Mouse (Mus musculus): ENCODE measurements around the gene Fez2.

The Fez2 gene

DNA sequence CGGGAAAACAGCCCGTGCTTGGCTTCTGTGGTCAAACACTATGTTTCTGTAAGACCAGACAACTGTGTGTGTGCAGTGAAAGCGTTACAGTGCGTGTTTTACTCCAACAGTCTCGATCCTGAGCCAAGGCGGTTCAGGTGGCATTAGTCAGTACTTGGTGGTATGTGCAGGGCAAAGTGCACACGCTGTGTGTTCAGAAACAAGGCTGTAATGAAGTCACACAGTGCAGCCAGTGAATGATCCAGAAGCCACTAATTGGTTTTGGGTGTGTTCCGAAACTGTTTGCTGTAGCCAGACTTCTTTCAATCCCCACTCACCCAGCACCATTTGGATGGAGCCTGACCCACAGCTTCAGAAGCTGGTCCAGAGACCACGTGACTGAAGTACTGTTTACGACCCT lies 9.6 kb downstream of the Fez2 start:
- DNase-seq (ENCODE audit: extremely low read depth, insufficient read length, low spot score), result no peak

DNA sequence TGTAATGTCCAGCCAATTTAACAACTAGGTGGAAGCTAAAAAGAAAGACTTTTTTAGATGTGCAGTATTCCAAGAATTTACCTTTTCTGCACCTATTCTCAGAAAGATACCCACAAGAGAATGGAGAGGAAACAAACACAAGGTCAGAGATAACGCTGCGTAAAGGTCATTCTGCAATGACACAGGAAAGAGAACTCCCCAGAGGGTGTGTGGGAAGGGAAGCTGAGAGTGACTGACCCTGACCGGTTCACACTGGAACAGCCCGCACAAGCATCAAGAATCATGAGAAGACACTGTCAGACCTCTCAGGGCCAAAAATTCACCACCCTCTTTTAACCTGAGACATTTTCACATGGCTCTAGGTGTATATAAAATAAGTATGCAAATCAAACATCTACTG lies 10.4 kb downstream of the Fez2 start:
- DNase-seq (ENCODE audit: extremely low read depth, insufficient read length, low spot score), result no peak

DNA sequence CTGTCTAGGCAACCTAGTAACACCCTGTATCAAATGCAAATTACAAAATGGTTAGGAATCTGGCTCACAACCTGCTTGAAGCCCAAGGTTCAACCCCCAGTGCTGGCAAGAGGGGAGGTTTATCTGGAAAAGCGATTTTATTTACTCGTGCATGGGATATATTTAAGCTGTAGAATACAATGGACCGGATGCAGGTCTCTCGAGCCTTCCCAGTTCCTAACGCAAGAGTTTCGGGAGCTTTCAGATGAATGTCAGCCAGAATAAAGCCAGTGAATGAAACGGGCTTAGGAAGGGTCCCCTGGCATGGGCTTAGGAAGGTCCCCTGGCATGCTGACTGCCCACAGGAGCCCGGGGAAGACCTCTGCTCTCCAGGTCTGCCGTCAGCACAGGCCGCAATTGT lies 11.1 kb downstream of the Fez2 start:
- DNase-seq (ENCODE audit: extremely low read depth, insufficient read length, low spot score), result no peak

DNA sequence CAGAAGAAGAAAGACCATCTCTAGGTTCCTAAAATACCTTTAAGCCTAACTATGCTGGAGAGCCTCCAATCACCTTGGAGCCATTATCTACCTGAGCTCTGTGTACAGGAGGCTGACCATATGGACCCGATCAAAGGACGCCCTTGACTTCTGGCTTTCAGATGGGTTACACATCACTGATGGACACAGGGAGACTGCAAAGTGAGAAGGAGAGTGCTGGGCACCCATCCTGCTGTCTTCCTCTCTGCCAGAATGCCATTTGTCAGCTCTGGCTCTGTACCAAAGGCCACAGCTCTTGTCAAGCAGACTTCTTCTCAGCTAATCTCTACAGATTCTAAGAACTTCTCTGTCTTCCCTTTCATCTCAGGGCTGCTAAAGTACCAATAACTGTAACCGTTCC lies 12.6 kb downstream of the Fez2 start:
- DNase-seq (ENCODE audit: extremely low read depth, insufficient read length, low spot score), result no peak

DNA sequence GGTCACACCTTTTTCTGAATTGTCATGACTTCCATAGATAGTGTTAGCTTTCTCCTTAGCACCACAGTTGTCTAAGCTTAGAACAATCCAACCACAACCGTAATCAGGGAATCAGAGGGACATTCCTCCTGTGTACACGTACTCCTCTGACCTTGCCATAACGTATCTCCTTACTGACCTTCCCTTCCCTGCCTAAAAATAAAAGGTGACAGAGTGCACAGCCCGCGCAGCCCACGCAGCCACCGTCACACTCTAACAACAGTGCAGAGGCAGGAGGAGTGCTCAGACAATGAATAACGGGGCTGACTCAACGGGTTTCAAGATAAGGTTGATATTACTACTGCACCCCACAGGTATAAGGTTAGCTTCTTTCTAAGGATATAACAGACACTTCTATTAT lies 14.1 kb downstream of the Fez2 start:
- no peak for DNase-seq (ENCODE audit: extremely low read depth, insufficient read length, low spot score)

DNA sequence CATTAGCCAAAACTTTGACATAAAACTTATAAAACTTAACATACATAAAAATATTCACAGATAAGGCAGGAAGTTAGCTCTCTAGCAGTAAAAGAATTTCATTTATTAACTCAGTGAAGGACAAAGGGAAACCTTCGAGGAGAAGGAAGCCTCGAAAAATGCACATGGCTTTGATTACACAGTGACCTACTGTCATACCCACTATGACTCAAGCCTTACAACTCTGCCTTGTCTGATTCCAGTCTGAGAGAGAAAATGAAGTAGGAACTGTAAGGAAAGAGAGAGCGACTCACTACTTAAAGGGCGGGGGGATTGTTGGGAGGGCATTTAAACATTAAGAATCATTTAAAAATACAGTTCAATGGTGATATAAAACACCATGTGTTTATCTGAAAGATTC lies 14.7 kb downstream of the Fez2 start:
- no peak for DNase-seq (ENCODE audit: extremely low read depth, insufficient read length, low spot score)

DNA sequence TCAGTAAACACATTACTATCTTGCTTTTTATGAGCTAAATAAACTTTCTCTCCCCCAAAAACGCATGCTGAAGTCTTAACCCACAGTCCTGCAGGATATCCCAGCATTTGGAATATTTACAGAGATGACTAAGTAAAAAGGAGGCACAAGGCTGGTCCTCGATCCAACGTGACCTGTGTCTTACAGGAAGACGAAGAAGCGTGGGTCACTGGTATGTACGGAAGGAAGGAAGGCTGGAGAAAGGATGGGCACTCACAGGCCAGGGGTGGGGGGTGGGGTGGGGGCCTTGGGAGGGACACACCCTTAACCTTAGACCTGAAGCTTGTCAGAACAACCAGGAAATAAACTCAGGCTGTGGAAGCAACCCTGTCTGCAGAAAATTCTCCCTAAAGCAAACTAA lies 15.8 kb downstream of the Fez2 start:
- no peak for DNase-seq (ENCODE audit: extremely low read depth, insufficient read length, low spot score)

DNA sequence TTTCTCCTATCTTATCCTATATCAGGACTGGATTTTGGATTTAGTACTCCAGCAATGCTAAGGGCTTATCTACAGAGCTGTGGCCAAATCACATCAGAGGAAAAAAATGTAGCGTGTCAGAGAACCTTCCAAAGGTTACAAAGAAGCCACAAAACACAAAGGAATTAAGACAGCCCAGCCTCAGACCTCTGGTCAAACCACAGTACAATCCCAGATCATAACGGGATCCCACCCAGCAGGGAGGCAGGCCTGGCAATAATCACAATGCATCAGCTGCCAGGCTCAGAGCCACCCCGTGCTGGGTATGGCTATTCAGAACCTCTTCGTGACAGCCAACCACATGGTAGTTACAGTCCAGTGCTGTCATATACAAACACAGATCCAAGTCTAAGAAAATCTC lies 16.2 kb downstream of the Fez2 start:
- peak; percentile 76 for DNase-seq (ENCODE audit: extremely low read depth, insufficient read length, low spot score)

DNA sequence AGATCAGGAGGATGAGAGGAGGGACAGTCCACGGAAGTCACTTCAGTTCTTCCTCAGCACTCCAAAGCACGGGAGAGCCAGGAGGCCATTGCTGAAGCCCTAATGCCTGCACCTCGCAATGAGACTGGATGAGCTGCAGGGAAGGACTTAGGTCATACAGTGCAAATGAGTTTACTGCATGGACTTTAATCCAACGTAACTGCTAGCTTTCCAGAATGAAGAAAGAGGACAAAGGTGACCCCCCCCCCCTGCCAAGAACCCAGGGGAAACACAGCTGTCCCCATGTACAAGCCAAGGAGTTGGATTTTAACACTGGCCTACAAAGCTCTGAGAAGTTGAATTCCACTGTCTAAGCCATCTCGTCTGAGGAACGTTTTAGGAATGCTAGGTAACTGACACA lies 16.6 kb downstream of the Fez2 start:
- DNase-seq (ENCODE audit: extremely low read depth, insufficient read length, low spot score), result no peak

DNA sequence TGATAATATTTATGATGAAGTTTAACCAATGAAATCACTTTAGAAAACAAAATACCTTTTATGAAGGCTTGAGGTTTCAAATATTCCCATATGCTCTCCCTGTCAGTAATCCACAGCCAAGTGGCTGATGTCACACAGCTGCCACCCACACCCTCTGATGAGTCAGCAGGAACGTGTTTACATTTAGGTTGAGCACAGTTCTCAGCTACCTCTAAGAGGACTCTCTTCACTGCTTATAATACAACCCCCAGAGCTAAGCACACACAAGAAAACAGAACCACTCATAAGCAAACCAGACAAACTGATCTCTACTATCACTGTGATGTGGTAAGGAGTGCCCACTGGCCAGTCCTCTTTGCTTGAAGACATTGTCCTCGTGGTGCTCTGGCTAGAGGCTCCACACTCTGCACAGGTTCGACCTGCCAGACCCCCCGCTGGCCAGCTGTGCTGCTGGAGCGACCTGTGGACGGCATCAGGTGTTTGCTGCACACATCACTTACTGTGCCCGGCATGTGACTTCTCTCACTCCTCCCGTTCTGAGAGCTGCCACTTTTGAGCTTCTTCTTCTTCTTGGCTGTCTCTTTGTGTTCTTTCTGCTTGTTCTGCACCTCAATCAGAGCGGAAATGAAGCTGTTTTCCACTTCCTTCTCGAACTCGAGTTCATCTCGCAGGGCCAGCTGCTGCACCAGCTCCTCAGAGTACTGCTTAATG lies 17.7 kb downstream of the Fez2 start:
- DNase-seq (ENCODE audit: extremely low read depth, insufficient read length, low spot score), result peak; percentile 37

DNA sequence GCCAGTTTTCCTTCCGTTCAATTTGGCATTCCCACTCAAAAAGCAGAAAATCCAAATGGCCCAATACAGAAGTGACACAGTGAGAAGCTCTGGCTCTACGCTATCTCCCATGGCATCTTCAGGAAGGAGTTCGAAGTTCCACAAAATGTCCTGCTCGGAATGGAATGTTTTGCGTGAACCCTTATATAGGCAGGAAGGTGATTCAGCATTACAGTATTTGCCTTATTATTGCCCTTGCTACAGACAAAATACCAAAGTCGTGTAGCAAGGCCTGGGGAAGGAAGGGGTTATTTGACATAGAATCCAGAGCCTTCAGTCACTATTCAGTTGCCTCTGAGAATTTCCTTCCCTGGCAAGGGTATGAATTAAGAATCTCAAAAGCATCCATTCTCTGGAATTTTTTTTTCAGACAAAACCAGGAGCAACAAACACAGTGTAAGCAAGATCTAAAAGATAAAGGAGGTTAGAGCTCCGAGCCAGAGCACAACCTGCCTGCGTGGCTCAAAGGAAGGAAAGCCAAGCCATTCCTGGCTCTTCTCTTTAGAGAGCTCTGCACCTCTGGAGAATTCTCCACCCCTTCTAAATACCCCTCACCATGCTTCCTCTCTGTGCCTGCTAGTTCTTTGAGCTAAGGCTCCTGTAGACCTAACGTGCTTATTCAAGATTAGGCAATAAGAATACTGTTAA lies 25.4 kb downstream of the Fez2 start:
- peak; percentile 46 for DNase-seq (ENCODE audit: extremely low read depth, insufficient read length, low spot score)

DNA sequence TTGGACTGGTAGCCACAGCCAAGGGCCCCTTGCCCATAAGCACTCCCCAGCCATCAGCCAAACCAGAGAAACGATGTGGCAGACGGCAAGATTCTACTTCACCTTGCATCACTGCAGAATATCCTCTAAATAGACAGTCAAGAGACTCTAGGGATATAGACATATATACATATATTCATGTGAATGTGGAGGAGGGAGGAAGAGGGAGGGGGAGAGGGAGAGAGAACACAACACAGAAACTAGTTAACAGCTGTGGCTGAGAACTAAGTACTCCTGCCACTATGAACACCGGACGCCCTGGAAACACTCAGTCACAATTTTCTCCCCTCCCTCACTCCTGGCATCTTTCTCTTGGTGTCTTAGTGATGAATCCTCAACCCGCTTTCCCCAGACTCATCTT lies 28.4 kb downstream of the Fez2 start:
- DNase-seq (ENCODE audit: extremely low read depth, insufficient read length, low spot score), result no peak

DNA sequence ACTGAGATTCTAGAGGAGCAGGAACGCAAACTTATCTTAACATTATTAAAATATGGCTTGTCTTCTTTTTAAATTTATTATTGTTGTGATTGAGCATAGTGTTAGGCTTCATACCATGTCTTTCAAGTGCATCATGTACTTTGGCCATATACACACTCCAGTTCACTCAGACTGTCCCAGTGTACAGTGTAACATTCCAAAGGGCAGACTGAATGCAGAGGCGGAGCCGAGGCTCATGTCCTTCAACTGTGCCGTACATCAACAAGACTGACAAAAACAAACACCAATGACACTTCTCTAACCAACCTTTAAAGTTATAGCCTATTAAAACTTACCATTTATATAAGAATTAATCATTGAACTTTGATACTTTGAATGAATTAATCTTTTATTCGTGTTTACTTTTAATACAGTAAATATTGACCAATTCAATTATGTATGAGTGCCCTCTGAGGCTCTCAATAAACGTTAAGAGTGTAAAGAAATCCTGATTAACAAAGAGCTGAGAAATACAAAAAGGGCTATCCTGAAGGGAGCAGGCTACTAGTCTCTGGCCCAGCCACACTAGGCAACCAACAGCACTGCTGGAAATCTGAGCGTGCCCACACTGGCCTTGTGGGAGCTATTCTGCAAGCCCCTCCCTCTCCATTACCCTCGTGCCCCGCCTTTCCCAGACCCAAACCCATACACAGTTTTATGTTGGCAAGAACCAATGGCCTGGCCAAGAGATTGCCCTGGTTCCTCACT lies 29.7 kb downstream of the Fez2 start:
- DNase-seq (ENCODE audit: extremely low read depth, insufficient read length, low spot score), result no peak

DNA sequence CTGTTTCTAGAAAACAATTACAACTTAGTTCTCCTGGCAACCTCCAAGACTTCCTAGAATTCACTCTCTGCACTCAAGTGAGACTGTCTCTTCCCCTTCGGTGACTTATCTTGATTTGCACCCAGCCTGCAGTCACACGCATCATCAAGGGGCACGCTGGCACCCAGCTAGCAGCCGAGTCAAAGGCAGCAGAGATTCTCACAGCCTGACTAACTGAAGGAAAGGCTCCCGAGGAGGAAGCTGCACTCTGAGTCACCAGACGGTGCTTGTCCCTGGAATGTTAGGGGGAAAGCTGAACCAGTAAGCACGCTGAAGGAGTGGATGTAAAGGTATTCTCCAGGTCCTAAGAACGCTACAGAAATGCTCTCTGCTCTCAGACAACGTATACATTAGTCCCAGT lies 30.3 kb downstream of the Fez2 start:
- DNase-seq (ENCODE audit: extremely low read depth, insufficient read length, low spot score), result peak; percentile 74

DNA sequence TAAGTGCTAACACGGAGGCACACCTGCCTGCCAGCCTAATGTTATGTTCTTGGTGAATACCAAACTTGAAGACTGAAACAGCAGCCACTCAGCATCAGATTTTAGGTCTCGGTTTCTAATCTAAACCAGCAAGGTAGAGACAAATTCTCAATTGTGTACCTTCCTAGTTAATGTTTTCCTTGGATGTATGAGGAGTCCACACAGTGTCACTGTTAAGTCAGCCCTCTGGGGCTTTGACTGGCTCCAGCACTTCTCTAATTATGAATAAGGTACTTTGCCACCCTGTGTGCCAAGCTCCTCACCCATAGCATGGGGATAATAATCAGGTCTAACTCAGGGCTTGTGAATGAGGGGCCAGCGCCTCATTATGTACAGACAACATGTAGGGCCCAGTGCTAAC lies 35.6 kb downstream of the Fez2 start:
- no peak for DNase-seq (ENCODE audit: extremely low read depth, insufficient read length, low spot score)

DNA sequence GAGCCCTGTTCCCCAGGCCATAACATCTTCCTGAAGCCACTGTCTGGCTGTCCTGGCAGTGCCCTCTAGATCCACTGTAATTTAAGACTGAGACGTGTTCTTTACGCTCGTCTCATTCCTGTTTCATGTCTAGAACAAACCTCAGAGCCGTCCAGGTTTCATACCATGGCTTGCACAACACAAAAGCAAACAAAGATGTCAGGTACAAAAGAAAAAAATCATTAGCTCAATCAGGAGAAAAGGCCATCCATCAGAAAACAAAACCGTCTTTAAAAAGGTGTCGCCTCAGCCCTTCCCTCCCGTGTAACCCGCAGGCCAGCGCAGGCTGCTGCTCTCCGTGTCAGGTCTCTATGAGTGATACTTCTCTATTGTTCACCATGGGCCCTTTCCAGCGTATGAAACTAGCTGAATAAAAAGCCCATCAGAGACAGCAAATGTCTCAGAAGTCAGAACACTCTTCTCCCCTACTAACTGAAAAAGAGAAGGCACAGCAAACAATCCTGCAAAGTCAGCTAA lies 38.2 kb downstream of the Fez2 start:
- no peak for DNase-seq (ENCODE audit: extremely low read depth, insufficient read length, low spot score)

DNA sequence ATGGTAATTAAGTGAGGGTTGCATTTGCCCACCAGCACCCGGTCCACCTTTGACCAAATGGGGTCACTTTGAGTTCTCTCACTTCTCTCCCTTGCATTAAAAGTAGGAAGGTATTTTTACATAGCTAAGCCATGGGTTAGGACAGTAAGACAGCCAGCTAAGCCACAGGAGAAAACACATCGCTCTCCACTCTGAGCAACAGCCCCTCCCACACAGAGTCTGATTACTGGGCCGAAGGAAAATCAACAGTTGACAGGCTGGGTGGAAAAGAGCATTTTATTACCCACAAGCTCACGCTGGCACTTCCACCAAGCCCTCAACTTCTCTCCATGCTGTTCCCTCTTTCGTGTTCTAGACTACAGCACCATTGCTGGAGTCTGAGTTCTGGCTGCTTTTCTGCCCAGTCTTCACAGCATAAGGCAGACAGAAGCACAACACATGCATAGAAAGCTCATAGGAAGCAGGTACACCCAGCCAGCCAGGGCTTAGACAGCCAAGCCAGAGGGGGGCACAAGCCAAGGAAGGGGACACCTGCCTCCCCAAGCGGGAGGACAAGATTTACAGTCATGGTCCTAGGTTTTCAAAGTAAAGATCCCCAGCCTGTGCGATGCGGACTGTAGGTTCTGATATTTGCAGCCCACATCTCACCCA lies 38.7 kb downstream of the Fez2 start:
- no peak for DNase-seq (ENCODE audit: extremely low read depth, insufficient read length, low spot score)

DNA sequence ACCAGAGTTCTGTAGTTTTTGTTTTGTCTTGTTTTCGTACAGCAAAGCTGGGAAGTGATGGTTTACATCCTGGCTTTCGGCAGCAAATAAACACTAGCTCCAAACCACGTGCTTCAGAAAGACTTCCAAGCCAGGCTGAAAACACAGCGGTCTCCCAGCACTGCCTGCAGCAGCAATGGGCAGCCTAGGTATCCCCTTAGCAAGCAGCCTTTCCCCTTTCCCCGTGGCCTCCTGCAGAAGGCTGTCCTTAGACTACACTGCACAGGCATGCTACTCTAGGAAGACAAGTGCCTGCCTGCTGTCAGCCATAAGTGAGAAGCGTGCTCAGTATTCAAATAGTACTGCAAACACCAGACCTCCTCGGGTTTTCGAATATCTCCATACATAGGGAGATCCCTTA lies 41.4 kb downstream of the Fez2 start:
- no peak for DNase-seq (ENCODE audit: extremely low read depth, insufficient read length, low spot score)

DNA sequence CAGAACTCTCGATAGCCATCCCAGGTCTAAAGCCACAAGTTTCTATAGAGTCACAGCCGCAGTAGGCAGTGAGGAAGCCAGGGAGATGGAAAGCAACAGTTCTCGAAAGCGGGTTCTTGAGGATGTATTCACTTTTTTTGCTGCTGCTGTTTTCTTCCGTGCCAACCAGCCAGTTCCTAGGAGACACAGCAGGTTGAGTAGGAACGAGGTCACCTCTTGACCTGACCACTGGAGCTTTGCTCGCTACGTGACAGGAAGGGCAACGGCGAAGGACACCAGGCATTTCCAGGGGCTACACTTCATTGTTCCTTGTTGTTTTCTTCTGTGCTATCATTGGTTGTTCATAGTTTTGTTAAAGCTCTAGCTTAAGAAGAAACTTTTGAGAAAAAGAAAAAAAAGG lies 43.2 kb downstream of the Fez2 start:
- no peak for DNase-seq (ENCODE audit: extremely low read depth, insufficient read length, low spot score)

DNA sequence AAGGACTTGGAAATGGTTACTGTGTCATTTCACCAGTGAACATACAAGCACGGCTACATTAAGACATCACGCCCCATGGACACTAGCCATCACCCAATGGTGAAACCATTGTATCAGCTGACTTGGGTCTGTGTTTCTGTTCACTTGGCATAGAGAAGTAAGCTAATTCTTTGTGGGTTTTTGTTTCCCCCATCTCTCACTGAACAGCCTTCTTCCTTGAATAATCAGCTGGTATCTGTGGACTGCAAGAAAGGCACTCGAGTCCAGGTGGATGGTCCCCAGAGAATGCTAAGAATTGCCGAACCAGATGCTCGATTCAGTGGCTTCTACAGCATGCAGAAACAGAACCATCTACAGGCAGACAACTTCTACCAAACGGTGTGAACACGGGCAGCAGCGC lies 44.1 kb downstream of the Fez2 start:
- no peak for DNase-seq (ENCODE audit: extremely low read depth, insufficient read length, low spot score)

DNA sequence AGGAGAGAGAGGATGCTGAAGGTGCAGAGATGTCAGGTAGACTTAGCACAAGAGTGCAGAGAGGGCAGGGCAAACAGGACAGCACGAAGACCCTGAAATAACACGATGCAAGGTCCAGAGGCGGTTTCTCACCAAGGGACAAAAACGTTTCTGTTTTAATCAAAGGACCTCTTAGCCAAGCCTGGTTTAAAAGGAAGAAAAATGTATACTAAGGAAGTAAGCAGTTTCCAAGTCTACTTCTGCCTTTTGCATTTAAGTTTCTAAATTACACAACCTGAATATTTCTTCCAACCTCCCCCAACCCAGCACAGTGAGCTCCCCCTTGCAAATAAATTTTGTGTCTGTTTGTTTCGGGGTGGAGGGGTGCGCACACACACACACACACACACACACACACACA lies 44.8 kb downstream of the Fez2 start:
- no peak for DNase-seq (ENCODE audit: extremely low read depth, insufficient read length, low spot score)
